Mouse (Mus musculus) intestine, embryonic 14.5 days (tissue): Measurements from ENCODE around the gene Srebf1. TPM values are rescaled to one million over a fixed set of nuclear protein-coding genes. Genes with fewer than 3 reads are reported as not detected.
A peak's percentile ranks its signal among the peaks of the same experiment; 100 is the strongest.

Experiments
- ATAC-seq: fragments of 200-750 bp; cut with Nextera tagmentation; replicated peaks from 2 replicates; pipeline ENCODE4 v1.8.0; 2017; ENCODE audit warnings: low read depth, moderate number of reproducible peaks, moderate TSS enrichment, moderate library complexity; ENCODE audit not compliant: low FRiP score, low TSS enrichment
- DNase-seq: peaks from one replicate; pipeline ENCODE4 v3.0.0-alpha.2; 2018; ENCODE audit warnings: low spot score
- H3K27ac ChIP-seq: fragments of 300-500 bp; sonication (generic); 2 replicates; pipeline ENCODE4 v1.5.1; 2014; ENCODE audit warnings: low read depth, mild to moderate bottlenecking, control low read depth
- H3K27me3 ChIP-seq: fragments of 300-500 bp; sonication (generic); replicated peaks from 2 replicates; pipeline ENCODE4 v1.6.1; 2014; ENCODE audit warnings: low read length, control low read depth; ENCODE audit not compliant: control insufficient read depth, insufficient read depth
- H3K36me3 ChIP-seq: fragments of 300-500 bp; sonication (generic); 2 replicates; pipeline ENCODE4 v1.6.1; 2014; ENCODE audit warnings: low read length, control low read depth; ENCODE audit not compliant: control insufficient read depth, insufficient read depth
- H3K4me1 ChIP-seq: fragments of 300-500 bp; sonication (generic); replicated peaks from 2 replicates; pipeline ENCODE4 v1.6.1; 2014; ENCODE audit warnings: low read length, control low read depth, mixed read lengths; ENCODE audit not compliant: control insufficient read depth, insufficient read depth
- H3K4me2 ChIP-seq: fragments of 300-500 bp; sonication (generic); 2 replicates; pipeline ENCODE4 v1.6.1; 2014; ENCODE audit warnings: low read length
- H3K4me3 ChIP-seq: fragments of 300-500 bp; sonication (generic); 2 replicates; pipeline ENCODE4 v1.5.1; 2014; ENCODE audit warnings: low read depth, low read length, control low read depth, mixed read lengths
- H3K9ac ChIP-seq: fragments of 300-500 bp; sonication (generic); 2 replicates; pipeline ENCODE4 v1.6.1; 2014; ENCODE audit warnings: mild to moderate bottlenecking, low read length
- H3K9me3 ChIP-seq: fragments of 300-500 bp; sonication (generic); 2 replicates; pipeline ENCODE4 v1.6.1; 2016; ENCODE audit warnings: low read length, control low read depth; ENCODE audit not compliant: control insufficient read depth
- WGBS: fragments of 180-500 bp; shearing (Covaris S2); extraction: QIAGEN DNeasy Blood & Tissue Kit; methylation state at CpG from one replicate; pipeline ENCODE4 v1.1.7; 2014; 5-methylcytosine and 5-hydroxymethylcytosine counted together
- polyA plus RNA-seq: library from polyadenylated mRNA; unstranded; fragments of >200 nt; fragmentation: Nextera tagmentation; extraction: Ambion mirVana; gene quantifications from 2 replicates; pipeline ENCODE4 v1.2.1, GENCODE M21; 2014

Srebf1 gene
- polyA plus RNA-seq, 1 experiment from 2014 or later, result 97.7 TPM

DNA sequence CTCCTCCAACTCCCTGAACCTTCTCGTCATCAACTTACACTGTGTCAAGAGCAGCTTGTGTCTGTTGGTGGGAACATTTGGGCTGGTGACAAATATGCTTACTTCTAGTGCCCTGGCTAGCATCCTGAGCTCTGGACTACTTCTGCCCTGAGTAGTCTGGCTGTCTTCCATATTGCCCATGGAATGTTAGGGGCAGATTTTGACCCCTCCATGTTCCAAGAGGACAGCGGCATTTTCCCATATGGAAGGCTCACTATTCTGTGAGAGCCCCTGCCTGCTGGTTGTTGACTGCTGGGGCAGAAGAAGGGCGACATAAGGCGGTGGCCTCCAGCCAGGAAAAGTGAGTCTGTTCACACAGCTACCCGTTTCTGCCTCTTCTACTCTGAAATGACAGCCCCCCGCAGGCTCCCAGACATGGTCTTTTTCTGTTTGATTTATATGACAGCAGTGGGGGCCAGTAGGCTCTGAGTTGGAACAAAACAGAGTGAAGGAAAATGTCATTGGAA, 33.8 kb upstream of the Srebf1 start:
- DNase-seq (no peak), ATAC-seq (no peak)
- Histone ChIP-seq H3K9me3 (no peaks in the 10 kb centered on the region), H3K4me3 (no peak overlapping the region), H3K9ac (no peak overlapping the region), H3K36me3 (peaks cover 23% of the 10 kb centered on the region), H3K27me3 (no peaks in the 10 kb centered on the region), H3K4me2 (no peak overlapping the region), H3K4me1 (peaks cover 10% of the 10 kb centered on the region), H3K27ac (no peak overlapping the region; the same call in 1 of the 2 replicates)
- 48% methylated on average over 6 of the region's 6 CpGs for WGBS

DNA sequence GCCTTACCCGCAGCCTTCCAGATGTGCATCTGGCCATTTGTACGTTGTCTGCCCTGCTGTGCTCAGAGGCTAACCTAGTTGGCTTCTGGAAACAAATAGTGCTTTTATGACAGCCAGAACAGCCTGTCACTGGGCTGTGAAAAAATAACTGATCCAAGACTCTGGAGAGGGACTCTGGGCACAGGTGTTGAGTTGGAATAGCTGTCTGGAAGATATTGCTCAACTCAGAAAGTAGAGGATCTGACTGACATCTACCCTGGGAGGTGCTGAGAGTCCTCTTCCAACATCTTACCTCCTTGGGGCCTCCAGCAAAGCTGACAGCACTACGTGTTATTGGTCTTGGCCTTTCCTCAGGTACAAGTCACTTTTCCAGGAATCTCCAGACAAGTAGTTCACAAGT, 33.3 kb upstream of the Srebf1 start:
- H3K4me3 ChIP-seq, result no peak overlapping the region
- H3K36me3 ChIP-seq, result peaks cover 23% of the 10 kb centered on the region
- DNase-seq (no peak), ATAC-seq (no peak)
- WGBS, result 59% methylated on average over 3 of the region's 3 CpGs
- H3K4me2 ChIP-seq, result no peak overlapping the region
- peaks cover 10% of the 10 kb centered on the region for H3K4me1 ChIP-seq
- no peaks in the 10 kb centered on the region for H3K27me3 ChIP-seq
- H3K27ac ChIP-seq, result no peak overlapping the region; the same call in 1 of the 2 replicates
- no peaks in the 10 kb centered on the region for H3K9me3 ChIP-seq
- H3K9ac ChIP-seq, result no peak overlapping the region

- peaks cover 10% of the 10 kb centered on the region for H3K4me1 ChIP-seq
- no peak overlapping the region for H3K9ac ChIP-seq
- no peaks in the 10 kb centered on the region for H3K9me3 ChIP-seq
- 87% methylated on average over 3 of the region's 3 CpGs for WGBS
- ATAC-seq (no peak), DNase-seq (no peak)
- no peaks in the 10 kb centered on the region for H3K27me3 ChIP-seq
- H3K4me2 ChIP-seq, result no peak overlapping the region
- no peak overlapping the region for H3K4me3 ChIP-seq
- peaks cover 23% of the 10 kb centered on the region for H3K36me3 ChIP-seq
- no peak overlapping the region for H3K27ac ChIP-seq
Observed at GRCm38 (mm10) chr11:60255181-60255580, 32.8 kb upstream of the Srebf1 start.

DNA sequence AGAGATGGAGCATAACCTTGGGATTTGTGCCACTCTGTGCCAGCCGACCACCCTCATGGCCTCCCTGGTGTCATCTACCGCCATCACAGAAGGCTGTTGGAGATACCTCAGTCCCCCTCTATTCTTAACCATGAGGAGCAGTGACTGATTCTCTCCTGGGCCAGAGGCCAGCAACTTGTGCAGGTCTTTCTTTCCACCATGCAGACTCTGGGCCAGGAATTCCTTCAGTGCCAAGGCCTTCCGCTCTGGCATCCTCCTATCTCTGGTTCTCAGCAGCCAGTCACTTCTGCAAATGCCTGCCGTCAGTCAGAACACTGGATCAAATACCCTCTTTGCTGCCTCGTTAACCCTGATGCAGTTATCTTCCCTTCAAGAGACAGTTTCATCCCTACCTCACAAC, 31.9 kb upstream of the Srebf1 start:
- WGBS, result 87% methylated on average over 5 of the region's 5 CpGs
- peaks cover 10% of the 10 kb centered on the region for H3K4me1 ChIP-seq
- ATAC-seq (no peak), DNase-seq (no peak)
- H3K27me3 ChIP-seq, result no peaks in the 10 kb centered on the region
- H3K4me2 ChIP-seq, result no peak overlapping the region
- H3K27ac ChIP-seq, result no peak overlapping the region
- no peak overlapping the region for H3K9ac ChIP-seq
- no peaks in the 10 kb centered on the region for H3K9me3 ChIP-seq
- peaks cover 23% of the 10 kb centered on the region for H3K36me3 ChIP-seq
- H3K4me3 ChIP-seq, result no peak overlapping the region

- no peaks in the 10 kb centered on the region for H3K27me3 ChIP-seq
- WGBS, result 84% methylated on average over 2 of the region's 2 CpGs
- no peak overlapping the region for H3K4me3 ChIP-seq
- H3K9me3 ChIP-seq, result no peaks in the 10 kb centered on the region
- peaks cover 19% of the 10 kb centered on the region for H3K36me3 ChIP-seq
- ATAC-seq, result no peak
- H3K4me2 ChIP-seq, result no peak overlapping the region
- DNase-seq, result no peak
- H3K9ac ChIP-seq, result no peak overlapping the region
- H3K4me1 ChIP-seq, result peaks cover 15% of the 10 kb centered on the region
- no peak overlapping the region for H3K27ac ChIP-seq
Observed at GRCm38 (mm10) chr11:60253546-60253945, 31.2 kb upstream of the Srebf1 start.

- Histone ChIP-seq H3K27me3 (no peaks in the 10 kb centered on the region), H3K4me1 (peaks cover 13% of the 10 kb centered on the region), H3K36me3 (peaks cover 8% of the 10 kb centered on the region; the same call in 1 of the 2 replicates), H3K9me3 (no peaks in the 10 kb centered on the region), H3K27ac (no peak overlapping the region), H3K9ac (no peak overlapping the region), H3K4me3 (no peak overlapping the region), H3K4me2 (no peak overlapping the region)
- 48% methylated on average over 6 of the region's 6 CpGs for WGBS
- no peak for ATAC-seq
- DNase-seq, result peak; percentile 71
Observed at GRCm38 (mm10) chr11:60250971-60251643, 28.7 kb upstream of the Srebf1 start.

DNA sequence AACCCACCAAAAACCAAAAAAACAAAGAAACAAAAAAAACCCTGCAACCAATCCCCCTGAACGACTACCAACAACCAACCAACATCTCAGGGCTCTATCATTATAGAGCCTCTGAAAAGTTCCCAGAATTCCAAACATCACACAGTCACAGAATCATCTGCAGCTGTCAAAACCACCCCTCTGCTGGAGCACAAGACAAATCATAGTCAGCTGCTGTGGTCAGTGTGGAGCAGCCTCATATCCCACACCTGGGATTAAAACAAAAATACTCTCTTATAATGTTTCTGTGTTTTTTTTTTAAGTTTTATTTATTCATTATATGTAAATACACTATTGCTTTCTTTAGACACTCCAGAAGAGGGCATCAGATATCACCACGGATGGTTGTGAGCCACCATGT, 27.5 kb upstream of the Srebf1 start:
- Histone ChIP-seq H3K9me3 (no peaks in the 10 kb centered on the region), H3K4me1 (peaks cover 12% of the 10 kb centered on the region), H3K4me3 (no peak overlapping the region), H3K9ac (no peak overlapping the region), H3K27me3 (no peaks in the 10 kb centered on the region), H3K27ac (no peak overlapping the region), H3K36me3 (peaks cover 6% of the 10 kb centered on the region; the same call in 1 of the 2 replicates), H3K4me2 (no peak overlapping the region)
- ATAC-seq (no peak), DNase-seq (no peak)
- 88% methylated on average over 2 of the region's 2 CpGs for WGBS

- Histone ChIP-seq H3K4me2 (no peak overlapping the region), H3K4me1 (peaks cover 12% of the 10 kb centered on the region), H3K9me3 (no peaks in the 10 kb centered on the region), H3K9ac (no peak overlapping the region), H3K4me3 (no peak overlapping the region), H3K27me3 (no peaks in the 10 kb centered on the region), H3K36me3 (peaks cover 6% of the 10 kb centered on the region; the same call in 1 of the 2 replicates), H3K27ac (peak overlapping the region; percentile 5; the same call in 1 of the 2 replicates)
- 31% methylated on average over 13 of the region's 13 CpGs for WGBS
- DNase-seq (no peak), ATAC-seq (no peak)
Observed at GRCm38 (mm10) chr11:60248596-60249404, 26.4 kb upstream of the Srebf1 start.
